Mouse (Mus musculus): ENCODE measurements around the gene Gcm2.

DNA sequence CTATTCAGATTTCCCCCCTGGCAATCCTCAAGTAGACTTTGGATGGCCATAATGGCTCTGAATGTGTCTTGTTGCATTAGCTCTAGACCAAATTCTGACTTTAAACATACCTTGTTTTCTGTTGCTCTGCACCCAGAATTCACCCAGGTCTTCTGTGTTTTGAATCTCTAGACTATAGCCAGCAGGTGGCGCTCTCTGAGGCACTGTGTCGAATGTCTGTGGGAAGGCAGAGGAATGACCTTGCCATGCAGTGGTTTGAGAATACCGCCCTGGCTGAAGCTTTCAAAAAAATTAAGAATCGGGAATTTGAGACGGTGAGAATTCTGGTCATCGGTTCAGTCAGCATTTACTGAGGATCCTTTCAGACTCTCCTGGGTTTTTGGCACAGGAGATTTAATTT is 24.1 kb upstream of the Gcm2 start:
- no peak for TF ChIP-seq EP300 (IDR thresholded peaks at IDR 0.05; ENCODE audit: low read depth)
- peak; percentile 81 for TF ChIP-seq CTCF (IDR thresholded peaks at IDR 0.05; ENCODE audit: low read depth)

All from heart, postnatal 0 days (tissue).